Mouse (Mus musculus) bone marrow, adult 2 months (tissue): ENCODE data around the gene Gm12248.

Source experiments
- CTCF ChIP-seq: fragments of 200-500 bp; IDR thresholded peaks from 2 replicates; pipeline ENCODE4 v1.5.1; 2011; ENCODE audit warnings: low read length, control low read depth; ENCODE audit not compliant: control insufficient read depth, insufficient read depth
- POLR2A ChIP-seq: fragments of 200-500 bp; IDR thresholded peaks from 2 replicates; pipeline ENCODE4 v1.6.1; 2011; ENCODE audit warnings: low read depth, mild to moderate bottlenecking, control low read depth, low read length, borderline replicate concordance; ENCODE audit not compliant: control insufficient read depth

GRCm38 (mm10) chr11:58018287-58018686 is 74.6 kb downstream of the Gm12248 start:
- TF ChIP-seq CTCF, result no peak
- no peak for TF ChIP-seq POLR2A
